Mouse (Mus musculus) myocyte (in vitro differentiated cells): Measurements from ENCODE around the gene Slc12a6. TPM values are rescaled to one million over a fixed set of nuclear protein-coding genes. Genes with fewer than 3 reads are reported as not detected.

Source experiments
- H3K27me3 ChIP-seq: one replicate; pipeline ENCODE4 v1.6.1; 2011; ENCODE audit not compliant: control insufficient read depth, insufficient read depth, insufficient read length
- H3K36me3 ChIP-seq: one replicate; pipeline ENCODE4 v1.6.1; 2011; ENCODE audit not compliant: control insufficient read depth, insufficient read depth
- H3K4me2 ChIP-seq: one replicate; pipeline ENCODE4 v1.6.1; 2011; ENCODE audit warnings: low read depth, control low read depth
- H3K4me3 ChIP-seq: one replicate; pipeline ENCODE4 v1.5.1; 2011; ENCODE audit warnings: mild to moderate bottlenecking, control low read depth, moderate library complexity
- H3K79me2 ChIP-seq: one replicate; pipeline ENCODE4 v1.6.1; 2011; ENCODE audit not compliant: control insufficient read depth, insufficient read depth
- H3ac ChIP-seq: one replicate; pipeline ENCODE4 v1.6.1; 2011; ENCODE audit not compliant: control insufficient read depth, insufficient read length
- CEBPB ChIP-seq: IDR thresholded peaks from 2 replicates; pipeline ENCODE4 v1.6.1; 2011; ENCODE audit warnings: mild to moderate bottlenecking, moderate library complexity; ENCODE audit not compliant: poor library complexity, insufficient read depth, severe bottlenecking
- E2F4 ChIP-seq: IDR thresholded peaks from one replicate; pipeline ENCODE4 v1.6.1; 2011; ENCODE audit warnings: mild to moderate bottlenecking, control low read depth, moderate library complexity; ENCODE audit not compliant: insufficient read depth
- MAX ChIP-seq: IDR thresholded peaks from one replicate; pipeline ENCODE4 v1.6.1; 2011; ENCODE audit warnings: low read depth, mild to moderate bottlenecking, control low read depth
- MYOD1 ChIP-seq, 3 experiments: IDR thresholded peaks; one replicate each; pipeline ENCODE4 v1.6.1; 2011; ENCODE audit warnings: control low read depth in 2 of 3, low read depth in 2 of 3, mild to moderate bottlenecking in 2 of 3, moderate library complexity in 1 of 3; ENCODE audit not compliant: insufficient read length in 2 of 3, control insufficient read depth in 1 of 3
- MYOG ChIP-seq, 3 experiments: IDR thresholded peaks; one replicate each; pipeline ENCODE4 v1.6.1; 2011; ENCODE audit warnings: control low read depth in 2 of 3, low read depth in 2 of 3, mild to moderate bottlenecking in 2 of 3; ENCODE audit not compliant: insufficient read length in 2 of 3, control insufficient read depth in 1 of 3, insufficient read depth in 1 of 3
- POLR2A ChIP-seq: IDR thresholded peaks from one replicate; pipeline ENCODE4 v1.6.1; 2011; ENCODE audit warnings: low read depth, mild to moderate bottlenecking, control low read depth, moderate library complexity; ENCODE audit not compliant: insufficient read length
- POLR2AphosphoS2 ChIP-seq: IDR thresholded peaks from one replicate; pipeline ENCODE4 v1.6.1; 2011; ENCODE audit warnings: low read depth, control low read depth; ENCODE audit not compliant: insufficient read length
- REST ChIP-seq: IDR thresholded peaks from one replicate; pipeline ENCODE4 v1.6.1; 2011; ENCODE audit warnings: mild to moderate bottlenecking, control low read depth, moderate library complexity; ENCODE audit not compliant: insufficient read depth, insufficient read length
- SRF ChIP-seq: IDR thresholded peaks from one replicate; pipeline ENCODE4 v1.6.1; 2011; ENCODE audit warnings: low read depth; ENCODE audit not compliant: control insufficient read depth, insufficient read length
- TCF12 ChIP-seq: IDR thresholded peaks from one replicate; pipeline ENCODE4 v1.6.1; 2011; ENCODE audit warnings: mild to moderate bottlenecking, control low read depth; ENCODE audit not compliant: poor library complexity, insufficient read depth, severe bottlenecking
- TCF3 ChIP-seq: IDR thresholded peaks from one replicate; pipeline ENCODE4 v1.6.1; 2011; ENCODE audit warnings: low read depth, control low read depth; ENCODE audit not compliant: insufficient read length
- USF1 ChIP-seq: IDR thresholded peaks from one replicate; pipeline ENCODE4 v1.6.1; 2011; ENCODE audit warnings: low read depth, mild to moderate bottlenecking, control low read depth, moderate library complexity
- polyA plus RNA-seq: library from polyadenylated mRNA; unstranded; fragments of >200 nt; fragmentation: generic; extraction: Trizol; gene quantifications from one replicate; pipeline ENCODE4 v1.2.1, GENCODE M21; 2012; ENCODE audit warnings: missing spikeins

Slc12a6 gene
- polyA plus RNA-seq, 1 experiment, result 7.0 TPM

GRCm38 (mm10) chr2:112262779-112263295 is 2.8 kb upstream of the Slc12a6 start:
- peak overlapping the region; percentile 52 for H3ac ChIP-seq
- peaks cover 5% of the 10 kb centered on the region for H3K36me3 ChIP-seq
- no peaks in the 10 kb centered on the region for H3K27me3 ChIP-seq
- peak overlapping the region; percentile 59 for H3K4me3 ChIP-seq
- peaks cover 19% of the 10 kb centered on the region for H3K79me2 ChIP-seq
- H3K4me2 ChIP-seq, result peak overlapping the region; percentile 90
- TF ChIP-seq USF1 (no peak), POLR2AphosphoS2 (no peak), CEBPB (no peak), MAX (no peak), E2F4 (no peak), MYOG (IDR thresholded peaks at IDR 0.05; ENCODE audit: control insufficient read depth in 1 of 3, insufficient read depth in 1 of 3, insufficient read length in 2 of 3, low read depth in 2 of 3) (no peak), MYOD1 (IDR thresholded peaks at IDR 0.05; ENCODE audit: control insufficient read depth in 1 of 3, insufficient read length in 2 of 3, low read depth in 2 of 3) (no peak), POLR2A (no peak), REST (no peak), SRF (no peak)

- Histone ChIP-seq H3K79me2 (peaks cover 23% of the 10 kb centered on the region), H3K4me2 (no peak overlapping the region), H3ac (no peak overlapping the region), H3K27me3 (no peaks in the 10 kb centered on the region), H3K36me3 (peaks cover 5% of the 10 kb centered on the region), H3K4me3 (no peak overlapping the region)
- no peak for TF ChIP-seq REST
- TF ChIP-seq TCF3, result no peak
- no peak for TF ChIP-seq SRF
- TF ChIP-seq POLR2A, result no peak
- no peak for TF ChIP-seq CEBPB
- TF ChIP-seq E2F4, result no peak
- TF ChIP-seq MYOG (IDR thresholded peaks at IDR 0.05; ENCODE audit: control insufficient read depth in 1 of 3, insufficient read depth in 1 of 3, insufficient read length in 2 of 3, low read depth in 2 of 3), result no peak
- no peak for TF ChIP-seq MAX
- no peak for TF ChIP-seq POLR2AphosphoS2
- TF ChIP-seq MYOD1 (IDR thresholded peaks at IDR 0.05; ENCODE audit: control insufficient read depth in 1 of 3, insufficient read length in 2 of 3, low read depth in 2 of 3), result no peak
- TF ChIP-seq USF1, result no peak
- TF ChIP-seq TCF12, result no peak
Observed at GRCm38 (mm10) chr2:112264364-112264763, 1.3 kb upstream of the Slc12a6 start.

- Histone ChIP-seq H3K36me3 (peaks cover 5% of the 10 kb centered on the region), H3K4me2 (peak within 1 kb of the TSS; percentile 97), H3K27me3 (no peaks in the 10 kb centered on the region), H3ac (peak within 1 kb of the TSS; percentile 57), H3K4me3 (peak within 1 kb of the TSS; percentile 73), H3K79me2 (peaks cover 23% of the 10 kb centered on the region)
- TF ChIP-seq TCF12 (no peak), MYOG (IDR thresholded peaks at IDR 0.05; ENCODE audit: control insufficient read depth in 1 of 3, insufficient read depth in 1 of 3, insufficient read length in 2 of 3, low read depth in 2 of 3) (peak in 1 of 3 experiments; percentile 41), POLR2A (peak; percentile 9)
Observed at GRCm38 (mm10) chr2:112266242-112266592, 592 bp downstream of the Slc12a6 start, which contains the start of gene Gm21985. Gene Gm21985, plus strand, starts transcription at chr2:112266314.

- TF ChIP-seq TCF12 (no peak), POLR2AphosphoS2 (no peak), E2F4 (no peak), TCF3 (no peak), SRF (no peak), USF1 (no peak), POLR2A (no peak), CEBPB (no peak), REST (no peak)
- Histone ChIP-seq H3K4me3 (peak overlapping the region; percentile 73), H3K4me2 (peak overlapping the region; percentile 97), H3K36me3 (peaks cover 5% of the 10 kb centered on the region), H3ac (no peak overlapping the region), H3K27me3 (no peaks in the 10 kb centered on the region), H3K79me2 (peaks cover 23% of the 10 kb centered on the region)
Observed at GRCm38 (mm10) chr2:112266780-112267179, 1.2 kb downstream of the Slc12a6 start.

GRCm38 (mm10) chr2:112267547-112268269 is 2.1 kb downstream of the Slc12a6 start:
- Histone ChIP-seq H3K36me3 (peaks cover 5% of the 10 kb centered on the region), H3K4me3 (peak overlapping the region; percentile 73), H3K4me2 (peak overlapping the region; percentile 97), H3ac (no peak overlapping the region), H3K27me3 (no peaks in the 10 kb centered on the region), H3K79me2 (peaks cover 17% of the 10 kb centered on the region)
- no peak for TF ChIP-seq TCF12
